Mouse (Mus musculus) ES-E14 (cell line): ENCODE data around the gene Tagln3.

ENCODE experiments used
- CHD2 ChIP-seq: IDR thresholded peaks from 2 replicates; pipeline ENCODE4 v1.6.1; 2014; ENCODE audit warnings: mild to moderate bottlenecking, low read depth, low read length, inconsistent platforms
- HCFC1 ChIP-seq: IDR thresholded peaks from 2 replicates; pipeline ENCODE4 v1.6.1; 2012; ENCODE audit warnings: low read length, inconsistent platforms, borderline replicate concordance; ENCODE audit not compliant: insufficient read depth
- MAFK ChIP-seq: IDR thresholded peaks from 2 replicates; pipeline ENCODE4 v1.6.1; 2014; ENCODE audit warnings: mild to moderate bottlenecking, low read depth, low read length, inconsistent platforms; ENCODE audit not compliant: insufficient read depth
- ZC3H11A ChIP-seq: IDR thresholded peaks from 2 replicates; pipeline ENCODE4 v1.6.1; 2012; ENCODE audit warnings: low read depth, mild to moderate bottlenecking, inconsistent platforms, low read length, borderline replicate concordance

- TF ChIP-seq CHD2, result no peak
- TF ChIP-seq MAFK, result no peak
- no peak for TF ChIP-seq HCFC1
- TF ChIP-seq ZC3H11A, result no peak
Observed at GRCm38 (mm10) chr16:45714489-45715150, 9.8 kb downstream of the Tagln3 start.
